Mouse (Mus musculus): ENCODE data around the gene Gm21887. TPM values are rescaled to one million over a fixed set of nuclear protein-coding genes. Genes with fewer than 3 reads are reported as not detected.
"Not testable (repeated sequence)": the region's sequence is repeated elsewhere in the genome, so short reads cannot be mapped to it uniquely, and the experiment has no call there.

Gene Gm21887
- total RNA-seq, 2 experiments from 2014 or later: 48.5 to 82.4 TPM

DNA sequence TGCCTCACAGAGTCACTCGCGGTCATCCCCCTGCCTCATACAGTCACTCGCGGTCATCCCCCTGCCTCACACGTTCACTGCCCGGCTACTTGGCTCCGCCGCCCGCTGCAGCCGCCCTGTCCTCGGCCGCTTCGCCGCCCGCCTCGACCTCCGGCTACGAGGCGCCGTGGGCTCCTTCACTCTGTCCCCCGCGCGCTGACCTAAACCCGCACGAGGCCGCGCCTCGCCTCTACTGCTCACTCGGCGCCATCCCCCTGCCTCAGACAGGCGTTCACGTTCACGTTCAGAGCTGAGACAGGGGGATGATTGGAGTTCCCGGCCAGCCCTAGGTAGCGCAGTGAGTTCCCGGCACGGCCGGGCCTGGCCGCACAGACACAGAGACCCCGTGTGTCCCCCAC, 12.0 kb upstream of the Gm21887 start:
- DNase-seq (ENCODE audit: low spot score in 2 of 2): peak in 1 of 2 experiments; percentile 64

DNA sequence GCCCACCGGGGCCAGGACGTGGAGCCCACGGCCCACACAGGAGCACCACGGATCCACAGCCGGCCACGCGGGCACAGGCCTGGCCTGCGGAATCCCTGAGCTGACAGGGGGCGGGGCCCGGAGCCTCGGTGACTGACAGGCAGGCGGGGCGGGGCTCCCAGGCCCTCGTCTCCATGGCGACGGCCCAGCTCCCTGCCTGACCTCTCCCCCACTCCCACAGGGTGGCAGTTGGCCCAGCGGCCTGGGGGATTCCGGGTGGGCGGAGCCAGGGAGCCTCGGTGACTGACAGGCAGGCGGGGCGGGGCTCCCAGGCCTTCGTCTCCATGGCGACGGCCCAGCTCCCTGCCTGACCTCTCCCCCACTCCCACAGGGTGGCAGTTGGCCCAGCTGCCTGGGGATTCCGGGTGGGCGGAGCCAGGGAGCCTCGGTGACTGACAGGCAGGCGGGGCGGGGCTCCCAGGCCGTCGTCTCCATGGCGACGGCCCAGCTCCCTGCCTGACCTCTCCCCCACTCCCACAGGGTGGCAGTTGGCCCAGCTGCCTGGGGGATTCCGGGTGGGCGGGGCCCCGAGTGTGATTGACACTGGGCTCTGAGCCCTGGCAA, 11.5 kb upstream of the Gm21887 start:
- peak; percentile 90 to 99 for DNase-seq (ENCODE audit: low spot score in 2 of 2)

DNA sequence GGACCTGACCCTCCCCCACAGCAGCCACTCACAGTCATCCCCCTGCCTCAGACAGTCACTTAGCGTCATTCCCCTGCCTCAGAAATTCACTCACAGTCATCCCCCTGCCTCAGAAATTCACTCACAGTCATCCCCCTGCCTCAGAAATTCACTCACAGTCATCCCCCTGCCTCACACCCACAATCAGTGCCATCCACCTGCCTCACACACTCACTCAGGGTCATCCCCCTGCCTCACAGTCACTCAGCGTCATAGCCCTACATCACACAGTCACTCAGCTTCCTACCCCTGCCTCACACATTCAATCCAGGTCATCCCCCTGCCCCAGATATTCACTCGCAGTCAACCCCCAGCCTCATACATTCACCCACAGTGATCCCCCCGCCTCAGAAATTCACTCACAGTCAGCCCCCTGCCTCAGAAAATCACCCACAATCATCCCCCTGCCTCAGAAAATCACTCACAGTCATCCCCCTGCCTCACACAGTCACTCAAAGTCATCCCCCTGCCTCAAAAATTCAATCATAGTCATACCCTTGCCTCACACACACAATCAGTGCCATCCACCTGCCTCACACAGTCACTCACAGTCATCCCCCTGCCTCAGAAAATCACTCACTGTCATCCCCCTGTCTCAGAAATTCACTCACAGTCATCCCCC, 10.8 kb upstream of the Gm21887 start:
- DNase-seq (ENCODE audit: low spot score in 2 of 2): not testable (repeated sequence)

DNA sequence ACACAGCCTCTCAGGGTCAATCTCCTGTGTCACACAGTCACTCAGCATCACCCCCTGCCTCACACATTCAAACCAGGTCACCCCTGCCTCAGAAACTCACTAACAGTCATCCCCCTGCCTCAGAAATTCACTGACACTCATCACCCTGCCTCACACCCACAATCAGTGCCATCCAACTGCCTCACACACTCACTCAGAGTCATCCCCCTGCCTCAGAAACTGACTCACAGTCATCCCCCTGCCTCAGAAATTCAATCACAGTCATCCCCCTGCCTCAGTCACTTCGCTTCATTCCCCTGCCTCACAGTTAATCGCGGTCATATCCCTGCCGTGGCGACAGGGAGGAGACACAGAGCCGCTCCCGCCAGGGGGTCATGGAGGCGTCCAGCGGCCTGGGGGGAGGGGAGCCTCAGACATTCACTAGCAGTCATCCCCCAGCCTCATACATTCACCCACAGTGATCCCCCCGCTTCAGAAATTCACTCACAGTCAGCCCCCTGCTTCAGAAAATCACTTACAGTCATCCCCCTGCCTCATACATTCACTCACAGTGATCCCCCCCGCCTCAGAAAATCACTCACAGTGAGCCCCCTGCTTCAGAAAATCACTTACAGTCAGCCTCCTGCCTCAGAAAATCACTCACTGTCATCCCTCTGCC, 10.1 kb upstream of the Gm21887 start:
- DNase-seq (ENCODE audit: low spot score in 2 of 2): not testable (repeated sequence)

DNA sequence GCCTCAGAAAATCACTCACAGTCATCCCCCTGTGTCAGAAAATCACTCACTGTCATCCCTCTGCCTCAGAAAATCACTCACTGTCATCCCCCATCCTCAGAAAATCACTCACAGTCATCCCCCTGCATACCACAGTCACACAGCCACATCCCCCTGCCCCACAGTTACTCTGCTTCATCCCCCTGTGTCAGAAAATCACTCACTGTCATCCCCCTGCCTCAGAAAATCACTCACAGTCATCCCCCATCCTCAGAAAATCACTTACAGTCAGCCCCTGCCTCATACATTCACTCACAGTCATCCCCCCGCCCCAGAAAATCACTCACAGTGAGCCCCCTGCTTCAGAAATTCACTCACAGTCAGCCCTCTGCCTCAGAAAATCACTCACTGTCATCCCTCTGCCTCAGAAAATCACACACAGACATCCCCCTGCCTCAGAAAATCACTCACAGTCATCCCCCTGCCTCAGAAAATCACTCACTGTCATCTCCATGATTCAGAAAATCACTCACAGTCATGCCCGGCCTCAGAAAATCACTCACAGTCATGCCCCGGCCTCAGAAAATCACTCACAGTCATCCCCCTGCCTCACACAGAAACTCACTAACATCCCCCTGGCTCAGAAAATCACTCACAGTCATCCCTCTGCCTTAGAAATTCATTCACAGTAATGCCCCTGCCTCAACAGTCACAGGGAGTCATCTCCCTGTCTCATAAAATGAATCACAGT, 9.4 kb upstream of the Gm21887 start:
- DNase-seq (ENCODE audit: low spot score in 2 of 2): not testable (repeated sequence)

DNA sequence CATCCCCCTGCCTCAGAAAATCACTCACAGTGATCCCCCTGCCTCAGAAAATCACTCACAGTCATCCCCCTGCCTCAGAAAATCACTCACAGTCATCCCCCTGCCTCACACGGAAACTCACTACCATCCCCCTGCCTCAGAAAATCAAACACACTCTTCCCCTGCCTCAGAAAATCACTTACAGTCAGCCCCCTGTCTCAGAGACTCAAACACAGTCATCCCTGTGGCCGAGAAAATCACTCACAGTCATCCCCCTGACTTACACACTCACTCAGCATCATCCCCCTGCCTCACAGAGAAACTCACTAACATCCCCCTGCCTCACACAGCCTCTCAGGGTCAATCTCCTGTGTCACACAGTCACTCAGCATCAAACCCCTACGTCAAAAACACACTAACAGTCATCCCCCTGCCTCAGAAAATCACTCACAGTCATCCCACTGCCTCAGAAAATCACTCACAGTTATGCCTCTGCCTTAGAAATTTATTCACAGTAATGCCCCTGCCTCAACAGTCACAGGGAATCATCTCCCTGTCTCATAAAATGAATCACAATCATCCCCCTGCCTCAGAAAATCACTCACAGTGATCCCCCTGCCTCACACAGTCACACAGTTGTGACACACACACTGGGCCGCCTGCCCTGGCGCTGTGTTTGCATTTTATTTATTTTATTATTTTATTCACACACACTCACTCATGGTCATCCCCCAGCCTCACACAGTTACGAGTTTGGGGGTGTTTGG, 8.6 kb upstream of the Gm21887 start:
- DNase-seq (ENCODE audit: low spot score in 2 of 2): not testable (repeated sequence)

DNA sequence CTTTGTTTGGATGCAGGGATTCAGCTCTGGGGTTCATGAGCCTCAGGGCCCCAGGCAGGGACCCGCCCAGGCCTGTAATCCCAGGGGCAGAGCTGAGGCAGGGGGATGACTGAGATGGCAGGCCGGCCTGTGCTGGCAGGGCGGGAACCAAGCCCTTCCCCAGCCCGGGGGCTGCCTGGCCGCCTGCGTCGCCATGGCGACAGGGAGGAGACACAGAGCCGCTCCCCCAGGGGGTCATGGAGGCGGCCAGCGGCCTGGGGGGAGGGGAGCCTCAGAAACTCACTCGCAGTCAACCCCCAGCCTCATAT, 8.1 kb upstream of the Gm21887 start:
- not testable (repeated sequence) for DNase-seq (ENCODE audit: low spot score in 2 of 2)

DNA sequence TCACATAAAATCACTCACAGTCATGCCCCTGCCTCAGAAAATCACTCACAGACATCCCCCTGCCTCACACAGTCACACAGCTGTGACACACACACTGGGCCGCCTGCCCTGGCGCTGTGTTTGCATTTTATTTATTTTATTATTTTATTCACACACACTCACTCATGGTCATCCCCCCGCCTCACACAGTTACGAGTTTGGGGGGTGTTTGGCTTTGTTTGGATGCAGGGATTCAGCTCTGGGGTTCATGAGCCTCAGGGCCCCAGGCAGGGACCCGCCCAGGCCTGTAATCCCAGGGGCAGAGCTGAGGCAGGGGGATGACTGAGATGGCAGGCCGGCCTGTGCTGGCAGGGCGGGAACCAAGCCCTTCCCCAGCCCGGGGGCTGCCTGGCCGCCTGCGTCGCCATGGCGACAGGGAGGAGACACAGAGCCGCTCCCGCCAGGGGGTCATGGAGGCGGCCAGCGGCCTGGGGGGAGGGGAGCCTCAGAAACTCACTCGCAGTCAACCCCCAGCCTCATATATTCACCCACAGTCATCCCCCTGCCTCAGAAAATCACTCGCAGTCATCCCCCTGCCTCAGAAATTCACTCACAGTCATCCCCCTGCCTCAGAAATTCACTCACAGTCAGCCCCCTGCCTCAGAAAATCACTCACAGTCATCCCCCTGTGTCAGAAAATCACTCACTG, 6.8 kb upstream of the Gm21887 start:
- DNase-seq (ENCODE audit: low spot score in 2 of 2): not testable (repeated sequence)

DNA sequence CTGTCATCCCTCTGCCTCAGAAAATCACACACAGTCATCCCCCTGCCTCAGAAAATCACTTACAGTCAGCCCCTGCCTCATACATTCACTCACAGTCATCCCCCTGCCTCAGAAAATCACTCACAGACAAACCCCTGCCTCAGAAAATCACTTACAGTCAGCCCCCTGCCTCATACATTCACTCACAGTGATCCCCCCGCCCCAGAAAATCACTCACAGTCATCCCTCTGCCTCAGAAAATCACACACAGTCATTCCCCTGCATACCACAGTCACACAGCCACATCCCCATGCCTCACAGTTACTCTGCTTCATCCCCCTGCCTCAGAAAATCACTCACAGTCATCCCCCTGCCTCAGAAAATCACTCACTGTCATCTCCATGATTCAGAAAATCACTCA, 5.9 kb upstream of the Gm21887 start:
- DNase-seq (ENCODE audit: low spot score in 2 of 2): not testable (repeated sequence)

DNA sequence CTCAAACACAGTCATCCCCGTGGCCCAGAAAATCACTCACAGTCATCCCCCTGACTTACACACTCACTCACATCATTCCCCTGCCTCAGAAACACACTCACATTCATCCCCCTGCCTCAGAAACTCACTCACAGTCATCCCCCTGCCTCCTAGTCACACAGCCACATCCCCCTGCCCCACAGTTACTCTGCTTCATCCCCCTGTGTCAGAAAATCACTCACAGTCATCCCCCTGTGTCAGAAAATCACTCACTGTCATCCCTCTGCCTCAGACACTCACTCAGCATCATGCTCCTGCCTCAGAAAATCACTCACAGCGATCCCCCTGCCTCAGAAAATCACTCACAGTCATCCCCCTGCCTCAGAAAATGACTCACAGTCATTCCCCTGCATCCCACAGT, 5.2 kb upstream of the Gm21887 start:
- DNase-seq (ENCODE audit: low spot score in 2 of 2): not testable (repeated sequence)

DNA sequence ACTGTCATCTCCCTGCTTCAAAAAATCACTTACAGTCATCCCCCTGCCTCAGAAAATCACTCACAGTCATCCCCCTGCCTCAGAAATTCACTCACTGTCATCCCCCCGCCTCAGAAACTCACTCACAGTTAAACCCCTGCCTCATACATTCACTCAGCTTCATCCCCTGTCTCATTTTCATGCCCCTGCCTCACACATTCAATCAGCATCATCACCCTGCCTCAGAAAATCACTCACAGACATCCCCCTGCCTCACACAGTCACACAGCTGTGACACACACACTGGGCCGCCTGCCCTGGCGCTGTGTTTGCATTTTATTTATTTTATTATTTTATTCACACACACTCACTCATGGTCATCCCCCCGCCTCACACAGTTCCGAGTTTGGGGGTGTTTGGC, 4.7 kb upstream of the Gm21887 start:
- DNase-seq (ENCODE audit: low spot score in 2 of 2): not testable (repeated sequence)

DNA sequence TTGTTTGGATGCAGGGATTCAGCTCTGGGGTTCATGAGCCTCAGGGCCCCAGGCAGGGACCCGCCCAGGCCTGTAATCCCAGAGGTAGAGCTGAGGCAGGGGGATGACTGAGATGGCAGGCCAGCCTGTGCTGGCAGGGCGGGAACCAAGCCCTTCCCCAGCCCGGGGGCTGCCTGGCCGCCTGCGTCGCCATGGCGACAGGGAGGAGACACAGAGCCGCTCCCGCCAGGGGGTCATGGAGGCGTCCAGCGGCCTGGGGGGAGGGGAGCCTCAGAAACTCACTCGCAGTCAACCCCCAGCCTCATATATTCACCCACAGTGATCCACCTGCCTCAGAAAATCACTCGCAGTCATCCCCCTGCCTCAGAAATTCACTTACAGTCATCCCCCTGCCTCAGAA, 4.3 kb upstream of the Gm21887 start:
- DNase-seq (ENCODE audit: low spot score in 2 of 2): not testable (repeated sequence)

DNA sequence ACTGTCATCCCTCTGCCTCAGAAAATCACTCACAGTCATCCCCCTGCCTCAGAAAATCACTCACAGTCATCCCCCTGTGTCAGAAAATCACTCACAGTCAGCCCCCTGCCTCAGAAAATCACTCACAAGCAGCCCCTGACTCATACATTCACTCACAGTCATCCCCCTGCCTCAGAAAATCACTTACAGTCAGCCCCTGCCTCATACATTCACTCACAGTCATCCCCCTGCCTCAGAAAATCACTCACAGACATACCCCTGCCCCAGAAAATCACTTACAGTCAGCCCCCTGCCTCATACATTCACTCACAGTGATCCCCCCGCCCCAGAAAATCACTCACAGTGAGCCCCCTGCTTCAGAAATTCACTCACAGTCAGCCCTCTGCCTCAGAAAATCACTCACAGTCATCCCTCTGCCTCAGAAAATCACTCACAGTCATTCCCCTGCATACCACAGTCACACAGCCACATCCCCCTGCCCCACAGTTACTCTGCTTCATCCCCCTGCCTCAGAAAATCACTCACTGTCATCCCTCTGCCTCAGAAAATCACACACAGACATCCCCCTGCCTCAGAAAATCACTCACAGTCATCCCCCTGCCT, 3.7 kb upstream of the Gm21887 start:
- DNase-seq (ENCODE audit: low spot score in 2 of 2): not testable (repeated sequence)

DNA sequence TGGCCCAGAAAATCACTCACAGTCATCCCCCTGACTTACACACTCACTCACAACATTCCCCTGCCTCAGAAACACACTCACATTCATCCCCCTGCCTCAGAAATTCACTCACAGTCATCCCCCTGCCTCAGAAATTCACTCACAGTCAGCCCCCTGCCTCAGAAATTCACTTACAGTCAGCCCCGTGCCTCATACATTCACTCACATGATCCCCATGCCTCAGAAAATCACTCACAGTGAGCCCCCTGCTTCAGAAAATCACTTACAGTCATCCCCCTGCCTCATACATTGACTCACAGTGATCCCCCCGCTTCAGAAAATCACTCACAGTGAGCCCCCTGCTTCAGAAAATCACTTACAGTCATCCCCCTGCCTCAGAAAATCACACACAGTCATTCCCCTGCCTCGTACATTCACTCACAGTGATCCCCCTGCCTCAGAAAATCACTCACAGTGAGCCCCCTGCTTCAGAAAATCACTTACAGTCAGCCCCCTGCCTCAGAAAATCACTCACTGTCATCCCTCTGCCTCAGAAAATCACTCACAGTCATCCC, 2.7 kb upstream of the Gm21887 start:
- DNase-seq (ENCODE audit: low spot score in 2 of 2): not testable (repeated sequence)

DNA sequence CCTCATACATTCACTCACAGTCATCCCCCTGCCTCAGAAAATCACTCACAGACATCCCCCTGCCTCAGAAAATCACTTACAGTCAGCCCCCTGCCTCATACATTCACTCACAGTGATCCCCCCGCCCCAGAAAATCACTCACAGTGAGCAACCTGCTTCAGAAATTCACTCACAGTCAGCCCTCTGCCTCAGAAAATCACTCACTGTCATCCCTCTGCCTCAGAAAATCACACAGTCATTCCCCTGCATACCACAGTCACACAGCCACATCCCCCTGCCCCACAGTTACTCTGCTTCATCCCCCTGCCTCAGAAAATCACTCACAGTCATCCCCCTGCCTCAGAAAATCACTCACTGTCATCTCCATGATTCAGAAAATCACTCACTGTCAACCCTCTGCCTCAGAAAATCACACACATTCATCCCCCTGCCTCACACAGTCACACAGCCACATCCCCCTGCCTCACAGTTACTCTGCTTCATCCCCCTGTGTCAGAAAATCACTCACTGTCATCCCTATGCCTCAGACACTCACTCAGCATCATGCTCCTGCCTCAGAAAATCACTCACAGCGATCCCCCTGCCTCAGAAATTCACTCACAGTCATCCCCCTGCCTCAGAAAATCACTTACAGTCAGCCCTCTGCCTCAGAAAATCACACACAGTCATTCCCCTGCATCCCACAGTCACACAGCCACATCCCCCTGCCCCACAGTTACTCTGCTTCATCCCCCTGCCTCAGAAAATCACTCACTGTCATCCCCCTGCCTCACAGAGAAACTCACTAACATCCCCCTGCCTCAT, 1.9 kb upstream of the Gm21887 start:
- not testable (repeated sequence) for DNase-seq (ENCODE audit: low spot score in 2 of 2)

DNA sequence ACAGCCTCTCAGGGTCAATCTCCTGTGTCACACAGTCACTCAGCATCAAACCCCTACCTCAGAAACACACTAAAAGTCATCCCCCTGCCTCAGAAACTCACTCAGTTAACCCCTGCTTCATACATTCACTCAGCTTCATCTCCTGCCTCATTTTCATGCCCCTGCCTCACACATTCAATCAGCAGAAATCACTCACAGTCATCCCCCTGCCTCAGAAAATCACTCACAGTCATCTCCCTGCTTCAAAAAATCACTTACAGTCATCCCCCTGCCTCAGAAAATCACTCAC, 1.3 kb upstream of the Gm21887 start:
- DNase-seq (ENCODE audit: low spot score in 2 of 2): not testable (repeated sequence)

DNA sequence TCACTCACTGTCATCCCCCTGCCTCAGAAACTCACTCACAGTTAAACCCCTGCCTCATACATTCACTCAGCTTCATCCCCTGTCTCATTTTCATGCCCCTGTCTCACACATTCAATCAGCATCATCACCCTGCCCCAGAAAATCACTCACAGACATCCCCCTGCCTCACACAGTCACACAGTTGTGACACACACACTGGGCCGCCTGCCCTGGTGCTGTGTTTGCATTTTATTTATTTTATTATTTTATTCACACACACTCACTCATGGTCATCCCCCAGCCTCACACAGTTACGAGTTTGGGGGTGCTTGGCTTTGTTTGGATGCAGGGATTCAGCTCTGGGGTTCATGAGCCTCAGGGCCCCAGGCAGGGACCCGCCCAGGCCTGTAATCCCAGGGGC, 875 bp upstream of the Gm21887 start:
- DNase-seq (ENCODE audit: low spot score in 2 of 2): not testable (repeated sequence)

DNA sequence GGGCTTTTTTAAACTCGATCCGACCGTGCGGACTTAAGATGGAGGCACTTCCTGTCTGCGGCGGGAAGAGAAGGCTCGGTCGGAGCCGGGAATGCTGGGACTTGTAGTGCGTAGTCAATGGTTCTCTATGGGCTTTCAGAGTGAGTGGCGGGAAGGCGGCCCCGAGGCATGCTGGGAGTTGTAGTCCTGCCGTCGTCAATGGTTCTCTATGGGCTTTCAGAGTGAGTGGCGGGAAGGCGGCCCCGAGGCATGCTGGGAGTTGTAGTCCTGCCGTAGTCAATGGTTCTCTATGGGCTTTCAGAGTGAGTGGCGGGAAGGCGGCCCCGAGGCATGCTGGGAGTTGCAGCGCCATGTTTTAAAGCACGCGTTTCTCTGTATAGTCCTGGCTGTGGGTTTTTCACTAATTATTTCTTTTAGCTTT, 352 bp downstream of the Gm21887 start:
- DNase-seq (ENCODE audit: low spot score in 2 of 2): peak; percentile 94 to 100
